Mouse (Mus musculus) limb, embryonic 14.5 days (tissue): ENCODE data around the gene Grik4. TPM values are rescaled to one million over a fixed set of nuclear protein-coding genes. Genes with fewer than 3 reads are reported as not detected.

ENCODE experiments used
- ATAC-seq: fragments of 200-750 bp; cut with Nextera tagmentation; 2 replicates; pipeline ENCODE4 v1.8.0; 2017; ENCODE audit warnings: low read depth, moderate number of reproducible peaks, moderate TSS enrichment; ENCODE audit not compliant: low FRiP score
- DNase-seq: peaks from one replicate; pipeline ENCODE4 v3.0.0-alpha.2; 2015; ENCODE audit warnings: low spot score
- H3K27ac ChIP-seq: fragments of 300-500 bp; sonication (generic); replicated peaks from 2 replicates; pipeline ENCODE4 v1.5.1; 2014; ENCODE audit warnings: low read depth, mild to moderate bottlenecking, low read length, moderate library complexity, mixed read lengths
- H3K27me3 ChIP-seq: fragments of 300-500 bp; sonication (generic); 2 replicates; pipeline ENCODE4 v1.6.1; 2014; ENCODE audit warnings: low read length, mixed read lengths; ENCODE audit not compliant: control insufficient read depth, insufficient read depth
- H3K36me3 ChIP-seq: fragments of 300-500 bp; sonication (generic); 2 replicates; pipeline ENCODE4 v1.6.1; 2014; ENCODE audit warnings: mild to moderate bottlenecking, low read length, moderate library complexity, mixed read lengths; ENCODE audit not compliant: control insufficient read depth, insufficient read depth
- H3K4me1 ChIP-seq: fragments of 300-500 bp; sonication (generic); 2 replicates; pipeline ENCODE4 v1.6.1; 2014; ENCODE audit warnings: antibody characterized with exemption, low read length, mixed read lengths; ENCODE audit not compliant: control insufficient read depth, insufficient read depth
- H3K4me2 ChIP-seq: fragments of 300-500 bp; sonication (generic); replicated peaks from 2 replicates; pipeline ENCODE4 v1.6.1; 2014; ENCODE audit warnings: low read depth, mild to moderate bottlenecking, low read length, moderate library complexity; ENCODE audit not compliant: severe bottlenecking
- H3K4me3 ChIP-seq: fragments of 300-500 bp; sonication (generic); replicated peaks from 2 replicates; pipeline ENCODE4 v1.5.1; 2014; ENCODE audit warnings: low read length
- H3K9ac ChIP-seq: fragments of 300-500 bp; sonication (generic); 2 replicates; pipeline ENCODE4 v1.6.1; 2014; ENCODE audit warnings: mild to moderate bottlenecking, low read depth, low read length, moderate library complexity; ENCODE audit not compliant: severe bottlenecking
- H3K9me3 ChIP-seq: fragments of 300-500 bp; sonication (generic); 2 replicates; pipeline ENCODE4 v1.6.1; 2016; ENCODE audit warnings: low read length; ENCODE audit not compliant: control insufficient read depth
- POLR2A ChIP-seq: fragments of 200-500 bp; IDR thresholded peaks from 2 replicates; pipeline ENCODE4 v1.8.0; 2012; ENCODE audit warnings: inconsistent platforms, mild to moderate bottlenecking, moderate library complexity, borderline replicate concordance; ENCODE audit not compliant: insufficient read depth, insufficient read length; ENCODE audit errors: extremely low read depth
- WGBS: fragments of 180-500 bp; shearing (Covaris S2); extraction: QIAGEN DNeasy Blood & Tissue Kit; methylation state at CpG from one replicate; pipeline ENCODE4 v1.1.7; 2014; 5-methylcytosine and 5-hydroxymethylcytosine counted together
- polyA plus RNA-seq, 2 experiments: library from polyadenylated mRNA; depleted of rRNA in 1 of 2; stranded (reverse) in 1 of 2; unstranded in 1 of 2; fragments of >200 nt; fragmentation: Nextera tagmentation in 1 of 2; extraction: Ambion mirVana in 1 of 2; gene quantifications; 2 replicates each; pipeline versions ENCODE4 v1.2.1 to v1.2.3; 2012 to 2014

The Grik4 gene
- polyA plus RNA-seq, 2 experiments = 0.85 to 2.4 TPM

DNA sequence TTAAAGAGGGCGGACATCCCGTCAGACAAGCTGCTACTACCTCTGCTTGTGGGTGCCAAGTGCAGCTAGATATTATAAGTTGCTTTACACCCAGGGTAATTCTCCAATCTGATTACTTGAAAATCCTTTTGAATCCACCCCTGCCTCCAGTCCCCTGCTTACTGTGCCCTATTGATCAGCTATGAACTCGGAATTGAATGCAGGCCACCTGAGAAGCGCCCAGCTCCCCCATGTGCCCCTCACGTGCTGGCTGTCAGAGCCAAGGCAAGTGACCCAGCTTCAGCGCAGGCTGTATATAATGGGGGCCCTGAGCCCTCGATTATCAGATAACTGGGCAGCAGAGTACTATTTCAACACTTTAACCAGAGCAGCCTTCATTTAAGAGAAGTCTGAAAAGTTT, 436.1 kb downstream of the Grik4 start:
- H3K4me2 ChIP-seq = no peak overlapping the region
- H3K4me3 ChIP-seq = no peak overlapping the region
- H3K9me3 ChIP-seq = no peaks in the 10 kb centered on the region
- DNase-seq (no peak), ATAC-seq (no peak)
- H3K27me3 ChIP-seq = no peaks in the 10 kb centered on the region
- 61% methylated on average over 7 of the region's 7 CpGs for WGBS
- no peaks in the 10 kb centered on the region; the same call in 1 of the 2 replicates for H3K4me1 ChIP-seq
- H3K27ac ChIP-seq = no peak overlapping the region
- no peaks in the 10 kb centered on the region for H3K36me3 ChIP-seq
- H3K9ac ChIP-seq = no peak overlapping the region
- no peak for TF ChIP-seq POLR2A

- no peak for TF ChIP-seq POLR2A
- Histone ChIP-seq H3K4me2 (no peak within 1 kb of the TSS), H3K27ac (no peak within 1 kb of the TSS), H3K36me3 (no peaks in the 10 kb centered on the region), H3K4me1 (no peaks in the 10 kb centered on the region; the same call in 1 of the 2 replicates), H3K4me3 (no peak within 1 kb of the TSS), H3K27me3 (no peaks in the 10 kb centered on the region), H3K9ac (no peak within 1 kb of the TSS), H3K9me3 (no peaks in the 10 kb centered on the region)
- ATAC-seq (no peak), DNase-seq (no peak)
- 74% methylated on average over 6 of the region's 6 CpGs for WGBS
These were observed 436.6 kb downstream of the Grik4 start, which contains the start of gene Tbcel for GRCm38 (mm10) chr9:42507709-42508108. TSS of gene Tbcel (minus strand) at chr9:42507809.

GRCm38 (mm10) chr9:42507022-42507421, 437.3 kb downstream of the Grik4 start:
- TF ChIP-seq POLR2A = no peak
- Histone ChIP-seq H3K9ac (no peak overlapping the region), H3K4me1 (no peaks in the 10 kb centered on the region; the same call in 1 of the 2 replicates), H3K4me2 (no peak overlapping the region), H3K27ac (no peak overlapping the region), H3K27me3 (no peaks in the 10 kb centered on the region), H3K36me3 (no peaks in the 10 kb centered on the region), H3K9me3 (no peaks in the 10 kb centered on the region), H3K4me3 (no peak overlapping the region)
- no peak for DNase-seq
- WGBS = 65% methylated on average over 1 of the region's 1 CpGs
- ATAC-seq = no peak

DNA sequence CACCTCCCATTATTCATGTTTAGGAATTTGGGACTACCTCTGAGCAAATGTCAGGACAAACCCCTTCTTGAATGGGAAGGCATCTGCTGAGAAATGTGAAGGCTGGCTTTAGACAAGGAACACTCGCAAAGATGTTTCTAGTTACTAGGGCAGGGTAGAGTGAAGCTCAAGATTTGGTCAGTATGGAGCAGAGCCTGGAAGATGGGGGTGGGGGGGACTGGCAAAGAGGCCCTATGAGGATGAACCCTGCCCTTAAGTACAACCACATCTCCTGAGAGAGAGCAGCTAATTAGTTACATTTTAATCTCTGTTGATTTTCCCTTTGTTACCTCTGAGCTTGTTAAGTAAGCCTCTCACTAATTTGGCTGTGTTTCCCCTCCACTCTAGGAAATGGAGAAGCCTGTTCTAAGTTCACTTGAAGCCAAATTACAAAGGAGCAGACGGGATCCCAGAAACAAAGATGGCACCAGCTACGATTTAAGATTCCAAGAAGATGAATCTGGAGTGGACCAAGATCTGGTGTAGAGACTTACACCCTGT, 439.3 kb downstream of the Grik4 start:
- Histone ChIP-seq H3K4me3 (no peak overlapping the region), H3K4me2 (no peak overlapping the region), H3K27me3 (no peaks in the 10 kb centered on the region), H3K27ac (no peak overlapping the region), H3K36me3 (no peaks in the 10 kb centered on the region), H3K4me1 (no peaks in the 10 kb centered on the region; the same call in 1 of the 2 replicates), H3K9ac (no peak overlapping the region), H3K9me3 (no peaks in the 10 kb centered on the region)
- 79% methylated on average over 3 of the region's 3 CpGs for WGBS
- ATAC-seq = no peak
- TF ChIP-seq POLR2A = no peak
- DNase-seq = no peak

DNA sequence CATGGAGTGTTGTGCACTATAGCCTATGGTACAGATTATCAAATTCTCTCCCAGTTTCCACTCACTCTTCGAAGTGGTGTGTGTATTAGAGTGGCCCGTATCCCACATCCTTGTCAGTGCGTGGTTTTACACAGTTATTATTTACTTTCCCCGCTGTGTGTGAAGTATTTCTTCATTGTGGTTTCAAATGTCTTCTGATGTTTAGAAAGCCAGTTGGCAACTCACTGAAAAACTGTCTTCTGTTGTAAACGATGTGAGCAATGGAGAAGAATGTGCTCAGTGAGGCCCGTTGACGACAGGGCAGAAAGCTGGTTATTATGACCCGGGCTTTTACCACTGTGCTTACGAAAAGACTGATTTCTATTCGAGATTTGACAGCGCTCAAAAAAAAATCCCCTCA, 439.7 kb downstream of the Grik4 start:
- Histone ChIP-seq H3K36me3 (no peaks in the 10 kb centered on the region), H3K27ac (no peak overlapping the region), H3K4me2 (no peak overlapping the region), H3K4me3 (no peak overlapping the region), H3K27me3 (no peaks in the 10 kb centered on the region), H3K9ac (no peak overlapping the region), H3K4me1 (no peaks in the 10 kb centered on the region; the same call in 1 of the 2 replicates), H3K9me3 (no peaks in the 10 kb centered on the region)
- TF ChIP-seq POLR2A = no peak
- ATAC-seq (no peak), DNase-seq (no peak)
- WGBS = 62% methylated on average over 11 of the region's 11 CpGs
